Mouse (Mus musculus): ENCODE measurements around the gene 4933424G06Rik. TPM values are rescaled to one million over a fixed set of nuclear protein-coding genes. Genes with fewer than 3 reads are reported as not detected.

4933424G06Rik gene
- total RNA-seq, 1 experiment from 2014 or later = not detected

DNA sequence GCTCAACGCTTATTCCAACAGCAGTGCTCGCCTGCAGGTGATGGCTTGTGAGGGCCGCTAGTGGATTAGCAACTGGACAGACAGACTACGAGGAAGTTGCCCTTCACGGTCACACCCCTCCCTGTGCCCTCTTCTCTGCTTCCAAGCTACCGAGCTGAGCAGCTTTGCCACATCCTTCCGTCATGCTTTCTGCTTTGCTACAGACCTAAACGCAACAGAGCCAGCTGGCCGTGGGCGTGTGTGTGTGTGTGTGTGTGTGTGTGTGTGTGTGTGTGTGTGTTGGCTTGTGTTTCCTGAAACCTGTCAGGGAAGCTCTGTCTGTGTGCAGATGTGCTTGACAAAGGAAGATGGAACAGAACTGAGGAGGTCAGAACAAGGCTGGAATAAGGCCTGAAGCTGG lies 87.5 kb downstream of the 4933424G06Rik start:
- peak; percentile 84 to 91 for ATAC-seq (replicated peaks in 1 of 2; ENCODE audit: insufficient read depth in 1 of 2, low FRiP score in 2 of 2, low TSS enrichment in 1 of 2, low read depth in 1 of 2, poor library complexity in 2 of 2, severe bottlenecking in 2 of 2)

DNA sequence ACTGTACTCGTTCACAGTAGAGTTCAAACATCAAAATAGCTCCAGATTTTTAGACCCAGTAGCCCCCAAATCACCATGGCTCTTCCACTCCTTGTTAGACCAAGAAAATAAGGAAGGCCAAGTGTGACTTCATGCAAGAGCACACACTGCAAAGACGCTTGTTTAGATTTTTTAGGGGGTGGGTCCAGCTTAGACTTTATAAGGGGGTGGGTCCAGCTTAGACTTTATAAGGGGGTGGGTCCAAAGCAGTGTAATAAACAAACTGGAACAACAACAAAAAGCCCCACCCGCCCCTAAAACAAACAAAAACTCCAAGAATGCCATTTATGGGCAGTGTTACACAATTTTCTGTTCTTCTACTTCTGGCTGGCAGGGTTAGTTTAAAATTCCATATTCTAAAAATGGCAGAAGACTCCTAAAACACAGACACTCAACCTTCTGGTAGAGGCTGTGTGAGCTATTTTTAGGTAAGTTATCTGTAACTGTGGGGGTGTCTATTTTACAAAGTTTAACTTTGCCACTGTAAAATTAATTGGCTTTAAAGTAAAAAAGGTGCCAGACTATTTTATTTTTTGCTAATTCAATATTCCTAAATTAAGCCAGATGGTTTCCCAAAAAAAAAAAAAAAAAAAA lies 90.5 kb downstream of the 4933424G06Rik start:
- no peak for ATAC-seq (replicated peaks in 1 of 2; ENCODE audit: insufficient read depth in 1 of 2, low FRiP score in 2 of 2, low TSS enrichment in 1 of 2, low read depth in 1 of 2, poor library complexity in 2 of 2, severe bottlenecking in 2 of 2)

DNA sequence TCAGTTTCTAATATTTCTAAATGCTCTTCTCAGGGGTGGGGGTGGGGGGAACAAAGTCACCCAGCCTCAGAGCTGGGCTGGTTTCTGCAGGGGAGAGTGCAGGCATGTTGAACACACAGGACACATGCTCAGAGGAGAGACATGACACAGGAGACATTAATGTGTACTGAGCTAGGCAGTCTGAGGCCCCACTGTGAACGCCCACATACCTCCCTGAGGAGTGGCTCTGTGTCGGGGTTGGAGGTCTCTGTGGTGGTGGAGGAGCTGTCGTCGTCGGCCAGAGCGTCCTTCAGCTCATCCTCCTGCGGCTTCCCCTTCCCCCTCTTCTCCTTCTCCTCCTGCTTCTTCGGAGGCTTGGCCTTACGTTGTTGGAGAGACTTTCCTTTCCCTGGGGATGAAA lies 94.3 kb downstream of the 4933424G06Rik start:
- ATAC-seq (replicated peaks in 1 of 2; ENCODE audit: insufficient read depth in 1 of 2, low FRiP score in 2 of 2, low TSS enrichment in 1 of 2, low read depth in 1 of 2, poor library complexity in 2 of 2, severe bottlenecking in 2 of 2) = no peak

DNA sequence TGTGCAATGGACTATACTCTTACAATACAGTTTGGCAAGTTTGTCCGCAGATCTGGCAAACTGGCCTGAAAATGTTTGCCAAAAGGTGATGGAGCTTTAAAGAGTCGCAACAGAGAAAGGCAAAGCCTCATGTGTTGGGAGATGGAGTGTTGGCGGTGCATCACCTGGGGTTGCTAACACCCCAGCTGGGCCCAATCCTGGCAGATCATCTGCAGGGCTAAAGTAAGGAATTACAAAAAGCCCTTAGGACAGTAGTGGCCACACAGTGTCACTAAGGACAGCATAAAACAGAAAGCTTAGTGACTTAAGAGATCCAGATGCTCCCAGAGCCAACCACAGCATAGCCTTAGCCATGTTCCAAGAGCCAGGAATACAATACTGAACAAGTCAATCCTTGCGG lies 94.9 kb downstream of the 4933424G06Rik start:
- ATAC-seq (replicated peaks in 1 of 2; ENCODE audit: insufficient read depth in 1 of 2, low FRiP score in 2 of 2, low TSS enrichment in 1 of 2, low read depth in 1 of 2, poor library complexity in 2 of 2, severe bottlenecking in 2 of 2) = no peak

DNA sequence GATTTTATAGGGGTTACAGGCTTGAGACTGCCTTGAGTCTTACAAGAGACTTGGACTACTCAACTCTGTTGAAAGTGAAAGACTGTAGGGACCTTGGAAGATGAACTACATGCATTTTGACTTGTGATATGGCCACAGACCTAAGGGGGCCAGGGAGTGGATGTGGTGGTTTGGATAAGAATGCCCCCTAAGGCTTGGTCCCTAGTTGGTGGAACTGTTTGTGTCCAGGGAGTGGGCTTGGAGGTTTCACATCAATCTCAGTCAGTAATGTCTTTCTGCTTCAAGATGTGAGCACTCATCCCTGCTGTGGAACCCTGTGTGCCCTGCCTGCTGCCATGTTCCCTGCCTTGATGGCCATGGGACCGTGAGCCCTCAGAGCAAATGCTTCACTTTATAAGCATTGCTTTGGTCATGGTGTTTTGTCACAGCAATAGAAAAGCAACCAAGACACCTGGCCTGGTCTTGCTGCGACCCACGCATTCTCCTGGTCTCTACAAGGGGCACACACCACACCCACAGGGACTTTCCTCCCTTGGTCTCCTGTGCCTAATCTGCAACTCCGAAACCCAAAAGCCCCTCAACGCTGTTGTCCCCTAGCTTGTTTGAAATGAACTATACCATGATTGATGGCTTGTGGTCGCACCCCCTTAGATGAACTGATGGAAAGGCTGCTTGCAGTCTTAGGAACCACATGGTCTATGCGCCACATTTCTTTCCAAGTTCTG lies 96.4 kb downstream of the 4933424G06Rik start:
- ATAC-seq (replicated peaks in 1 of 2; ENCODE audit: insufficient read depth in 1 of 2, low FRiP score in 2 of 2, low TSS enrichment in 1 of 2, low read depth in 1 of 2, poor library complexity in 2 of 2, severe bottlenecking in 2 of 2) = no peak

DNA sequence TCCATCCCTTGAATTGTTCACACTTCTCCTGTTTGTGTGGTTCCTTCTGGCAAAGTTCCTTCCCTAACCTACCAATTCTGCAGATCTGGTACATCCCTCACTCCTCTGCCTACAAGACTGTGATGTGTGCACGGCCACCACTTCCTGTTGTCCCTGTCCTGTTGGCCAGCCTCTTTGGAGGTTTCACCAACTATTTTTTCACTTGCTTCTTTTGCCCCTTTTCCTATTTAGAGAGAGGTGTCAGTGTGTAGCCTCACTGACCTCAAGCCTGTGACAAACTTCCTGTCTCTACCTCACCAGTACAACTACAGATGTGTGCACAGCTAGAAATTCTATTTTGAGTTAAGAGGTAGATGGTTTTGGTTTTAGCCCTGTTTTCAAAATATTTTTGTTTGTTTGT lies 97.1 kb downstream of the 4933424G06Rik start:
- no peak for ATAC-seq (replicated peaks in 1 of 2; ENCODE audit: insufficient read depth in 1 of 2, low FRiP score in 2 of 2, low TSS enrichment in 1 of 2, low read depth in 1 of 2, poor library complexity in 2 of 2, severe bottlenecking in 2 of 2)

Other genes with a start within 250 kb of the 4933424G06Rik start
- 8.7 and 9.6 TPM in 2 replicates for gene Cnnm4, start 238.5 kb upstream of the 4933424G06Rik start, total RNA-seq (2017)
- gene Cnnm3, start 198.3 kb upstream of the 4933424G06Rik start, total RNA-seq (2017) = 9.4 and 14.3 TPM in 2 replicates
- gene Ankrd23, start 173.3 kb upstream of the 4933424G06Rik start, total RNA-seq (2017) = 8.9 and 12.8 TPM in 2 replicates
- 2.7 and 4.4 TPM in 2 replicates for gene Gm42417, start 170.7 kb upstream of the 4933424G06Rik start, total RNA-seq (2017)
- gene Ankrd39, start 162.7 kb upstream of the 4933424G06Rik start, total RNA-seq (2017) = 4.7 and 9.0 TPM in 2 replicates
- gene Sema4c, start 151.8 kb upstream of the 4933424G06Rik start, total RNA-seq (2017) = 1.9 and 3.7 TPM in 2 replicates
- gene Fam178b, start 27.0 kb upstream of the 4933424G06Rik start, total RNA-seq (2017) = not detected in 2 replicates
- gene Cox5b, start 18.7 kb upstream of the 4933424G06Rik start, total RNA-seq (2017) = 317 and 437 TPM in 2 replicates
- gene Actr1b, start 4.3 kb downstream of the 4933424G06Rik start, total RNA-seq (2017) = 45.0 and 61.4 TPM in 2 replicates
- 0.40 and 0.94 TPM in 2 replicates for gene Zap70, start 51.6 kb downstream of the 4933424G06Rik start, total RNA-seq (2017)
- gene Tmem131, start 233.5 kb downstream of the 4933424G06Rik start, total RNA-seq (2017) = 18.3 and 19.0 TPM in 2 replicates